Mouse (Mus musculus) limb, embryonic 10.5 days (tissue): ENCODE results near the gene Akna. TPM values are rescaled to one million over a fixed set of nuclear protein-coding genes. Genes with fewer than 3 reads are reported as not detected.
A peak's percentile ranks its signal among the peaks of the same experiment; 100 is the strongest.

Experiments used
- DNase-seq: peaks from one replicate; pipeline ENCODE4 v3.0.0-alpha.2; 2017; ENCODE audit warnings: low spot score
- H3K27ac ChIP-seq: fragments of 300-500 bp; sonication (generic); 2 replicates; pipeline ENCODE4 v1.5.1; 2016; ENCODE audit warnings: mild to moderate bottlenecking
- H3K27me3 ChIP-seq: fragments of 300-500 bp; sonication (generic); 2 replicates; pipeline ENCODE4 v1.6.1; 2016; ENCODE audit warnings: low read depth, mild to moderate bottlenecking; ENCODE audit not compliant: poor library complexity, severe bottlenecking
- H3K36me3 ChIP-seq: fragments of 300-500 bp; sonication (generic); 2 replicates; pipeline ENCODE4 v1.6.1; 2016; ENCODE audit warnings: mild to moderate bottlenecking, moderate library complexity
- H3K4me1 ChIP-seq: fragments of 300-500 bp; sonication (generic); 2 replicates; pipeline ENCODE4 v1.6.1; 2016
- H3K4me3 ChIP-seq: fragments of 300-500 bp; sonication (generic); 2 replicates; pipeline ENCODE4 v1.5.1; 2016; ENCODE audit warnings: mild to moderate bottlenecking, moderate library complexity
- H3K9me3 ChIP-seq: fragments of 300-500 bp; sonication (generic); replicated peaks from 2 replicates; pipeline ENCODE4 v1.6.1; 2016; ENCODE audit warnings: mild to moderate bottlenecking
- WGBS: fragments of 180-500 bp; shearing (Covaris S2); methylation state at CpG from one replicate; pipeline ENCODE4 v1.1.7; 2016; 5-methylcytosine and 5-hydroxymethylcytosine counted together
- polyA plus RNA-seq: library from polyadenylated mRNA; unstranded; fragments of >200 nt; fragmentation: Nextera tagmentation; extraction: Ambion mirVana; gene quantifications from 2 replicates; pipeline ENCODE4 v1.2.1, GENCODE M21; 2016

Gene Akna
- polyA plus RNA-seq, 1 experiment from 2014 or later: 17.2 TPM

DNA sequence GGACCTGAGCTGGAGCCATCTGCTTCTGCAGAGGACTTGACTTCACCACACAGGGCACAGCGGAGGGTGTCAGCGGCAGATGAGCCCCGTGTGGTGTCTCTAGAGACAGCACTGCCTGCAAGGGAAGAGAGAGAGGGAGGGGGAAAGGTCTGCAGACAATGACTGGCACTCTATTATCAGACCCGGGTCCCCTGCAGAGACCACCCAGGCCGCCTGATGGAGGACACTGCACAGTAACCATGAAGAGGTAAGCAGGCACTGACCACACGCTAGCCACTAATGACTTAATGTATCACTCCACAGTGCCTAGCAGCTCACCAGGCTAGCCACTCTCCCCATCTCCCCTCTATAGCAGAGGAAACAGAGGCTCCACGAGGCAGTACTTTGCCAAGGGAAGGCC lies 32.3 kb downstream of the Akna start:
- H3K27me3 ChIP-seq: no peaks in the 10 kb centered on the region
- H3K4me3 ChIP-seq: no peak overlapping the region
- no peak for DNase-seq
- 0 out of 2 replicates have a peak overlapping the region, but pooled peaks have one; percentile 14 for H3K27ac ChIP-seq
- H3K36me3 ChIP-seq: peaks cover 93% of the 10 kb centered on the region
- H3K9me3 ChIP-seq: no peaks in the 10 kb centered on the region
- 62% methylated on average over 7 of the region's 7 CpGs for WGBS
- H3K4me1 ChIP-seq: no peaks in the 10 kb centered on the region

DNA sequence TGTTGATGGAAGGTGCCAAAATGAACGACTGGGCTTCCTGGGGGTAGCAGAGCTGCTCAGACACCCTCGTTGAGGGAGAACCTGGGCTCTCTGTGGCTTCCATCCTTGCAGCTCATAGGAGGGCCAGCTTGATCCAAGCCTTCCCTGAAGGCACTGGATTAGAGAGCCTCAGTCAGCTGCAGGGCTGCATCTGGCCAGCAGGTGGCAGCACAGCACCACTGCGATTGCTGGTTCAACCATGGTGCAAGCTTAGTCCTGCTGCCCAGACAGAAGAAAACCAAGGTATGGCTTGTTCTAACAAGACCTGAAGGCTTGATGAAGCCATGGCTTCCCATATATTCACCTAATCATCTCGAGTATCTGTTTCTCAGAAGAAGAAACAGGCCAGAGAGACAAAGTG lies 34.6 kb downstream of the Akna start:
- Histone ChIP-seq H3K27me3 (no peaks in the 10 kb centered on the region), H3K9me3 (no peaks in the 10 kb centered on the region), H3K36me3 (peaks cover 71% of the 10 kb centered on the region), H3K4me1 (no peaks in the 10 kb centered on the region), H3K4me3 (no peak overlapping the region), H3K27ac (no peak overlapping the region)
- WGBS: 15% methylated on average over 4 of the region's 4 CpGs
- peak; percentile 91 for DNase-seq

DNA sequence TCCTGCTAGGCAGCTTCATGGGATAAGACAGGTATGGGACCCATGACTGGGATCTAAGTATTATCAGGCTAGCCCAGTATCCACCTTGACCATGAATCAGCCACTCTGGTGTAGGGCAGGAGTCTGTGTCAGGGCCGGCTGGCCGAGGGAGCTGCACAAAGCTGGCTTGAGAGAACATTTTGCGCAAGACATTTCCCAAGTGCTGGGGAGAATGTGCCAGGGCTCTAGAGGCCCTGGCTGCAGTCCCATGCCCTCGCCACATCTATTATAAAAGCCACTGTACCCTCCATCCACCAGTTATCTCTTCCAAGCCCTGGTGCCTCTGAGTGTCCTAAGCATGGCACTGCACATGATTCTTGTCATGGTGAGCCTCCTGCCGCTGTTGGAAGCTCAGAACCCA lies 41.0 kb downstream of the Akna start, which contains the start of gene Orm2:
TSS of gene Orm2 (plus strand) at position 300 of the 400 bp plus-strand sequence.
- peaks cover 4% of the 10 kb centered on the region for H3K4me1 ChIP-seq
- 92% methylated on average over 5 of the region's 5 CpGs for WGBS
- no peaks in the 10 kb centered on the region for H3K27me3 ChIP-seq
- no peak for DNase-seq
- no peak within 1 kb of the TSS for H3K27ac ChIP-seq
- H3K9me3 ChIP-seq: no peaks in the 10 kb centered on the region
- H3K4me3 ChIP-seq: no peak within 1 kb of the TSS
- peaks cover 6% of the 10 kb centered on the region; the same call in 1 of the 2 replicates for H3K36me3 ChIP-seq

DNA sequence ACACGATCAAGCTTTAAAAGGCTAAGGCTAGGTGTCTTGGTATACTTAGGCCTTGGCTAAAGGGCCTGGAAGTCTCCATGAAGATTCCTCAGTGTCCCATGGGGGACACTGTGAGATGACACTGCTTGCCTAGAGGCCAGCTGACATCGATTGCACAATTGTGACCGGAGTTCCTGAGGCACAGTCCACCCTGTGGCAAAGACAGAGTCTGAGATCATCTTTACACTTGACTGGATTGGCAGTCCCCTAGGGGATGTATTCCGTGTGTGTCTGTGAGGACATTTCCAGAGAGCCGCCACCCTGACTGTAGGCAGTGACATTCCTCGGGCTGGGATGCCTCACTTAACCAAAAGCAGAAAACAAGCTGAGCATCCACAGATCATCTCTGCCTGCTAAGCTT lies 43.3 kb downstream of the Akna start:
- H3K27me3 ChIP-seq: no peaks in the 10 kb centered on the region
- H3K9me3 ChIP-seq: no peaks in the 10 kb centered on the region
- H3K4me1 ChIP-seq: peaks cover 13% of the 10 kb centered on the region
- no peak overlapping the region for H3K27ac ChIP-seq
- no peak for DNase-seq
- no peak overlapping the region for H3K4me3 ChIP-seq
- WGBS: 83% methylated on average over 6 of the region's 6 CpGs
- H3K36me3 ChIP-seq: no peaks in the 10 kb centered on the region

DNA sequence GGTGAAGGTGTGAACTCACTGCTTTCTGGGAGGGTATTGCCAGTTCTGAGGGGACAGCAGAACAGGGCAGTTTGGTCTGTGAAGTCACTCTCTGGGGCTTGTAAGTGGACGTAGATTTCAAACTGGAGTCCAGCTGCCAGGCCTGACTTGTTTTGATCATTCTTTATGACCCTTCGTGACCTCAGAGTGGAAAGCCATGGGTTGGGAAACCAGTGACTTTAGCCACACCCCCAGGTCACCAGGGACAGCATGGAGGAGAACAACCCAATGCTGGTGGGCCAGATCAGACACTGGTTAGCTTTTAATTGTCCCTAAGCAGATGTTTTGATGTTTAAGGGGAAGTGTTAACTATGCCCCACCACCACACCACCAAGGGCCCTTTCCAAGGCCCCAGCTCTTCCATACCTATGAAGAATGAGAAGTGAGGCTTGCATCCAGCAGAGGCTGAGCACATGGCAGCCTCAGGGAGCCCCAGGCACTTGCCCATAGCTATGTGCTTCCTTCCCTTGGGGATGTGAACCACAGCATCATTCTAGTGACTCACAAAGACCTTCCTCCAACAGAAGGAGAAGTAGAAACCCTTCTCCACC lies 46.1 kb downstream of the Akna start:
- Histone ChIP-seq H3K9me3 (no peaks in the 10 kb centered on the region), H3K36me3 (no peaks in the 10 kb centered on the region), H3K4me3 (no peak overlapping the region), H3K4me1 (peaks cover 13% of the 10 kb centered on the region), H3K27me3 (no peaks in the 10 kb centered on the region), H3K27ac (no peak overlapping the region)
- WGBS: 26% methylated on average over 2 of the region's 2 CpGs
- no peak for DNase-seq

DNA sequence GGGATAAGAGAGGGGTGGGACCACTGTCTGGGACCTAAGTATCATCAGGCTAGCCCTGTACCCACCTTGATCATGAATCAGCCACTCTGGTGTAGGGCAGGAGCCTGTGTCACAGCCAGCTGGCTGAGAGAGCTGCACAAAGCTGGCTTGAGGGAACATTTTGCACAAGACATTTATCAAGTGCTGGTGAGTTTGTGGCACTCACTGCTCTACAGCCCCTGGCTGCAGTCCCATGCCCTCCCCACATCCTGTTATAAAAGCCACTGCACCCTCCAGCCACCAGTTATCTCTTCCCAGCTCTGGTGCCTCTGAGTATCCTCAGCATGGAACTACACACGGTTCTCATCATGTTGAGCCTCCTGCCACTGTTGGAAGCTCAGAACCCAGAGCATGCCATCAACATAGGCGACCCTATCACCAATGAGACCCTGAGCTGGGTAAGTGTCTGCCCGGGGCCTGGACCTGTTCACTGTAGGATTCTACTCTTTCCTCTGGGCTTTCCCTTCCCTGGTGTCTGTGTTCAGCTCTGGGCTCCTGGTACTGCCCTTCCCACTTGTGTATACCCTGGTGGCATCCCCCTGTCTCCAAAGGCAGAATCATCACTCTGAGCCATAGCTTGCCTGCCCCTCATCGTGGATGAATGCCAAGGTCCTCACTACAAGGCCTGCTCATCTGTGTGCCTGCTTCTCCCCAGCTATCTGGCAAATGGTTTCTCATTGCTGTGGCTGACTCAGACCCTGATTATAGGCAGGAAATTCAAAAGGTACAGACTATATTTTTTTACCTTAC lies 47.1 kb downstream of the Akna start, which contains the start of gene Orm3:
TSS of gene Orm3 (plus strand) at position 286 of the 789 bp plus-strand sequence.
- H3K27me3 ChIP-seq: no peaks in the 10 kb centered on the region
- no peak within 1 kb of the TSS for H3K27ac ChIP-seq
- 84% methylated on average over 4 of the region's 4 CpGs for WGBS
- H3K36me3 ChIP-seq: no peaks in the 10 kb centered on the region
- DNase-seq: no peak
- H3K4me1 ChIP-seq: peaks cover 13% of the 10 kb centered on the region
- H3K9me3 ChIP-seq: no peaks in the 10 kb centered on the region
- H3K4me3 ChIP-seq: no peak within 1 kb of the TSS

DNA sequence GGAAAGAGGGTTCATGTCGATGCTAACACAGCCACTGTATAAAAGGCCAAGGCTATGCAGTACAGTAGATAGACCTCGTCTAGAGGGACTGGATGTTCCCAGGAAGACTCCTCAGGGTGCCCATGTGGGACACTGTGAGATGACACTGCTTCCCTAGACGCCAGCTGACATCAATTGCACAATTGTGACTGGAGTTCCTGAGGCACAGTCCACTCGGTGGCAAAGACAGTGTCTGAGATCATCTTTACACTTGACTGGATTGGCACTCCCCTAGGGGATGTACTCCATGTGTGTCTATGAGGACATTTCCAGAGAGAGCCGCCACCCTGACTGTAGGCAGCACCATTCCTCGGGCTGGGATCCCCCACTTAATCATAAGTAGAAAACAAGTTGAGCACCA lies 54.6 kb downstream of the Akna start:
- Histone ChIP-seq H3K4me1 (no peaks in the 10 kb centered on the region), H3K27me3 (no peaks in the 10 kb centered on the region), H3K27ac (no peak overlapping the region), H3K4me3 (no peak overlapping the region), H3K9me3 (no peaks in the 10 kb centered on the region), H3K36me3 (no peaks in the 10 kb centered on the region)
- 89% methylated on average over 6 of the region's 6 CpGs for WGBS
- DNase-seq: no peak

DNA sequence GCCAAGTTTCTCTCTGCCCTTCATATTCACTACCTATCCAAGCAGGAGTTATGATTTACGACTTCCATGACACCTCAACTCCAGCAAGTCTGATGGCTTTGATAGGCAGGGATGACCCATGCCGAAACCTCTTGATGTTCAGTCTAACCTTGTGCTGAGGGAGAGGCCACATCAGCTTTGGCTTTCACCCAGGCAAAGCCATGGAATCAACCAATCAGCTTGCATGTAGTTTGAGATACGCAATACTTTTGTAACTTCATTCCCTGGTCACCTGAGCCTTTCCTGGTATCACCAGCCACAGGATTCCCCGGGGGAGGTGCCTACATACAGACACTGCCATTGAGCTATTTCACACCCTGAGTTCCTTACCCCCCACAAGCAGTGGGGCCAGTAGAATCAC lies 56.5 kb downstream of the Akna start:
- DNase-seq: no peak
- no peak overlapping the region for H3K27ac ChIP-seq
- no peaks in the 10 kb centered on the region for H3K4me1 ChIP-seq
- no peaks in the 10 kb centered on the region for H3K9me3 ChIP-seq
- 83% methylated on average over 4 of the region's 4 CpGs for WGBS
- H3K27me3 ChIP-seq: no peaks in the 10 kb centered on the region
- H3K4me3 ChIP-seq: no peak overlapping the region
- H3K36me3 ChIP-seq: no peaks in the 10 kb centered on the region

DNA sequence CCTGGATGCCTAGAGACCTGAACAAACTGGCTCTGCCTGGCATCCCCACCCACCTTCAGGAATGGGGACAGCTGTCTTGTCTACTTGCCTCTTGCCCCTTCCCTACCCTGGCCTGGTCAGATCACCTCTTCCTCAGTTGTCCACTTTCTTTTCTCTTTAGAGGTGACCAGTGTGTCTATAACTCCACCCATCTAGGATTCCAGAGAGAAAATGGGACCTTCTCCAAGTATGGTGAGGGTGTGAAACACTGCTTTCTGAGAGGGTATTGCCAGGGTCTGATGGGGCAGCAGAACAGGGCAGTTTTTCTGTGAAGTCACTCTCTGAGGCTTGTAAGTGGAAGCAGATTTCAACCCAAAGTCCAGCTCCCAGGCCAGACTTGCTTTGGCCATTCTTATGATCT lies 57.9 kb downstream of the Akna start:
- no peak overlapping the region for H3K4me3 ChIP-seq
- no peak overlapping the region for H3K27ac ChIP-seq
- H3K4me1 ChIP-seq: no peaks in the 10 kb centered on the region
- H3K27me3 ChIP-seq: no peaks in the 10 kb centered on the region
- no peaks in the 10 kb centered on the region for H3K36me3 ChIP-seq
- H3K9me3 ChIP-seq: no peaks in the 10 kb centered on the region
- no peak for DNase-seq

DNA sequence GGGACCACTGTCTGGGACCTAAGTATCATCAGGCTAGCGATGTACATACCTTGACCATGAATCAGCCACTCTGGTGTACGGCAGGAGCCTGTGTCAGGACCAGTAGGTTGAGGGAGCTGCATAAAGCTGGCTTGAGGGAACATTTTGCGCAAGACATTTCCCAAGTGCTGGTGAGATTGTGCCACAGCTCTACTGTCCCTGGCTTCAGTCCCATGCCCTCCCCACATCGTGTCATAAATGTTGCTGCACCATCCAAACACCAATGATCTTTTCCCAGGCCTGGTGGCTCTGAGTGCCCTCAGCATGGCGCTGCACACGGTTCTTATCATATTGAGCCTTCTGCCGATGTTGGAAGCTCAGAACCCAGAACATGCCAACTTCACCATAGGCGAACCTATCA lies 58.9 kb downstream of the Akna start, which contains the start of gene Orm1:
TSS of gene Orm1 (plus strand) at position 266 of the 400 bp plus-strand sequence.
- no peaks in the 10 kb centered on the region for H3K36me3 ChIP-seq
- no peak within 1 kb of the TSS; the same call in 1 of the 2 replicates for H3K27ac ChIP-seq
- H3K9me3 ChIP-seq: no peaks in the 10 kb centered on the region
- H3K4me3 ChIP-seq: no peak within 1 kb of the TSS
- H3K27me3 ChIP-seq: no peaks in the 10 kb centered on the region
- peaks cover 5% of the 10 kb centered on the region for H3K4me1 ChIP-seq
- DNase-seq: no peak
- 89% methylated on average over 8 of the region's 8 CpGs for WGBS

DNA sequence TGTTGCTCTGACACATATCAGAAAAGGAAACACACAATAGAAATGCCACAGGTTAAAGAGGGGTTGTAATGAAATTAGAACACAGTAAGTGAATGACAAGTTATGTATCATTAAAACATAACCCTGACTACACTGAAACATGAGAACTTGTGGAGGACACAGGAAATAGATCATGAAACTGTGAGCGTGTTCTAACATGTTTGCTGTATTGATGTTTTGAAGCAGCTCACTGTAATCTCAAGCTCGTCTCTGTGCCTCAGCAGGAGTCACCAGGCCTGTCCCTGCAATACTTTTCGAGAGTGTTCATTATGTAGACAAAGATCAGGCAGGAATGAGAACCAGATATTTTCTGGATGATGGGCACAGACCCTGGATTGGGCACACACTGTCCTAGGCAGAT lies 59.5 kb downstream of the Akna start:
- 76% methylated on average over 3 of the region's 3 CpGs for WGBS

DNA sequence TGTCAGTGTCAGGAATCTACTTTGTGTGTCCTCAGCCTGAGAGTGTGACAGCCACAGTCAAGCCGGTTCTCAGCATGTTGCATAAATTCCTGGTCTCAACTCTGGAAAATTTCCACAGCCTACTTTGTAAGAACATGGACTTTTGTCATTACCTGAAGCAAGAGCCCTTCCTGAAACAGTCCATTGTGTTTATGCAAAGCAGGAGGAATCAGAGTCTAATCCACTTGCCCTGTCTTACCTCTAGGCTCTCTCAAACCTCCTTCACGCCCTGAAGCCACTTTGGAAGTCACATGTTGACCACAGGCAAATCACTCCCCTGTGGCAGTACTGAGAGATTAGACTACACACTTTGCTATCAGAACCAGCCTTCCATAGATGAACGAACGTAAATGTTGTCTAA lies 60.7 kb downstream of the Akna start:
- no peaks in the 10 kb centered on the region for H3K27me3 ChIP-seq
- no peaks in the 10 kb centered on the region for H3K9me3 ChIP-seq
- DNase-seq: no peak
- 86% methylated on average over 4 of the region's 4 CpGs for WGBS
- H3K4me3 ChIP-seq: no peak overlapping the region
- H3K36me3 ChIP-seq: no peaks in the 10 kb centered on the region
- peaks cover 7% of the 10 kb centered on the region for H3K4me1 ChIP-seq
- no peak overlapping the region for H3K27ac ChIP-seq

More for the DNA sequence above, 59.5 kb downstream of the Akna start:
- Histone ChIP-seq H3K27ac (no peak overlapping the region), H3K27me3 (no peaks in the 10 kb centered on the region), H3K4me3 (no peak overlapping the region), H3K36me3 (no peaks in the 10 kb centered on the region), H3K4me1 (peaks cover 7% of the 10 kb centered on the region), H3K9me3 (no peaks in the 10 kb centered on the region)
- no peak for DNase-seq

DNA sequence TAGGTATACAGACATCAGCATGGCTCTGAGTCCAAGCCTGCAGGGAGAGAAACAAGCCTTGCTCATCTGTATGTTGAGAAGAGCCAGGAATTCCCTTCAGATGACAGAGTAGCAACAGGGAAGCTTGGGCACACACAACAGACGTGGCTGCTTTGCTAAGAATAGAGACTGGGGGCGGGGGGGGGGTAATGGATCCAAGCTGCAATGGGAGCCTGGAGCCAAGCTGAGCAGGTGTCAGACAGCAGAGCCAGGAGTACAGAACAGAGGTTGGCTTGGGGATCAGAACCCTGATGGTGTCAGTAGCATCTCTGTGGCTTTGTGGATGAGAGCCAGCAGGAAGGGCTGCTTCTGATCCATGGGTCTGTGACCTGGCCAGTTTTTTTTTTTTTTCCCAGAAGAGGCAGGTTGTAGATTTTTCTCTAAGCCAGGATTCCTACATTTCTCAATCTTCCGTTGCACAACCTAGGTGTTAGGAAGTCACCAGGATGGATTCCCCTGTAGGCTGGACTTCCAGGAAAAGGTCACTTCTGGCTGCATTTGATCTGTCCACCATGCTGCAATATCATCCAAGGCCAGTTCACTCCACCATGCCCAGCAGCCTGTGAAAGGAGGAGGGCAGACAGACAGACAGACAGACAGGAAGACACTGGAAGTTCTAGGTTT lies 64.6 kb downstream of the Akna start:
- 74% methylated on average over 3 of the region's 3 CpGs for WGBS
- H3K4me1 ChIP-seq: peaks cover 7% of the 10 kb centered on the region
- H3K27ac ChIP-seq: no peak overlapping the region
- no peaks in the 10 kb centered on the region for H3K9me3 ChIP-seq
- no peaks in the 10 kb centered on the region for H3K36me3 ChIP-seq
- no peak overlapping the region for H3K4me3 ChIP-seq
- no peaks in the 10 kb centered on the region for H3K27me3 ChIP-seq
- no peak for DNase-seq
